Mouse (Mus musculus) midbrain, embryonic 14.5 days (tissue): Measurements from ENCODE around the gene 1700007K13Rik. TPM values are rescaled to one million over a fixed set of nuclear protein-coding genes. Genes with fewer than 3 reads are reported as not detected.
"Not testable (repeated sequence)": the region's sequence is repeated elsewhere in the genome, so short reads cannot be mapped to it uniquely, and the experiment has no call there.

ENCODE experiments used
- ATAC-seq: fragments of 200-750 bp; cut with Nextera tagmentation; 2 replicates; pipeline ENCODE4 v1.8.0; 2017; ENCODE audit warnings: moderate number of reproducible peaks, moderate library complexity; ENCODE audit not compliant: low FRiP score, low TSS enrichment
- DNase-seq: peaks from one replicate; pipeline ENCODE4 v3.0.0-alpha.2; 2015
- H3K27ac ChIP-seq: fragments of 300-500 bp; sonication (generic); replicated peaks from 2 replicates; pipeline ENCODE4 v1.5.1; 2014; ENCODE audit warnings: mild to moderate bottlenecking, low read depth, low read length, moderate library complexity
- H3K27me3 ChIP-seq: fragments of 300-500 bp; sonication (generic); 2 replicates; pipeline ENCODE4 v1.6.1; 2014; ENCODE audit warnings: low read length, control low read depth, mixed read lengths; ENCODE audit not compliant: control insufficient read depth, insufficient read depth
- H3K36me3 ChIP-seq: fragments of 300-500 bp; sonication (generic); 2 replicates; pipeline ENCODE4 v1.6.1; 2014; ENCODE audit warnings: low read length, control low read depth; ENCODE audit not compliant: control insufficient read depth, insufficient read depth
- H3K4me1 ChIP-seq: fragments of 300-500 bp; sonication (generic); 2 replicates; pipeline ENCODE4 v1.6.1; 2014; ENCODE audit warnings: mild to moderate bottlenecking, antibody characterized with exemption, low read length, control low read depth; ENCODE audit not compliant: control insufficient read depth, insufficient read depth
- H3K4me2 ChIP-seq: fragments of 300-500 bp; sonication (generic); 2 replicates; pipeline ENCODE4 v1.6.1; 2014; ENCODE audit warnings: mild to moderate bottlenecking, low read length, moderate library complexity
- H3K4me3 ChIP-seq: fragments of 300-500 bp; sonication (generic); replicated peaks from 2 replicates; pipeline ENCODE4 v1.5.1; 2014; ENCODE audit warnings: low read depth, low read length
- H3K9ac ChIP-seq: fragments of 300-500 bp; sonication (generic); replicated peaks from 2 replicates; pipeline ENCODE4 v1.6.1; 2014; ENCODE audit warnings: mild to moderate bottlenecking, low read length, moderate library complexity
- H3K9me3 ChIP-seq: fragments of 300-500 bp; sonication (generic); 2 replicates; pipeline ENCODE4 v1.6.1; 2016; ENCODE audit warnings: low read length, control low read depth, mixed read lengths; ENCODE audit not compliant: control insufficient read depth
- WGBS: fragments of 180-500 bp; shearing (Covaris S2); extraction: QIAGEN DNeasy Blood & Tissue Kit; methylation state at CpG from one replicate; pipeline ENCODE4 v1.1.7; 2014; 5-methylcytosine and 5-hydroxymethylcytosine counted together
- polyA plus RNA-seq: library from polyadenylated mRNA; unstranded; fragments of >200 nt; fragmentation: Nextera tagmentation; extraction: Ambion mirVana; gene quantifications from 2 replicates; pipeline ENCODE4 v1.2.1, GENCODE M21; 2014

Gene 1700007K13Rik
- polyA plus RNA-seq, 1 experiment from 2014 or later, result 1.4 TPM

DNA sequence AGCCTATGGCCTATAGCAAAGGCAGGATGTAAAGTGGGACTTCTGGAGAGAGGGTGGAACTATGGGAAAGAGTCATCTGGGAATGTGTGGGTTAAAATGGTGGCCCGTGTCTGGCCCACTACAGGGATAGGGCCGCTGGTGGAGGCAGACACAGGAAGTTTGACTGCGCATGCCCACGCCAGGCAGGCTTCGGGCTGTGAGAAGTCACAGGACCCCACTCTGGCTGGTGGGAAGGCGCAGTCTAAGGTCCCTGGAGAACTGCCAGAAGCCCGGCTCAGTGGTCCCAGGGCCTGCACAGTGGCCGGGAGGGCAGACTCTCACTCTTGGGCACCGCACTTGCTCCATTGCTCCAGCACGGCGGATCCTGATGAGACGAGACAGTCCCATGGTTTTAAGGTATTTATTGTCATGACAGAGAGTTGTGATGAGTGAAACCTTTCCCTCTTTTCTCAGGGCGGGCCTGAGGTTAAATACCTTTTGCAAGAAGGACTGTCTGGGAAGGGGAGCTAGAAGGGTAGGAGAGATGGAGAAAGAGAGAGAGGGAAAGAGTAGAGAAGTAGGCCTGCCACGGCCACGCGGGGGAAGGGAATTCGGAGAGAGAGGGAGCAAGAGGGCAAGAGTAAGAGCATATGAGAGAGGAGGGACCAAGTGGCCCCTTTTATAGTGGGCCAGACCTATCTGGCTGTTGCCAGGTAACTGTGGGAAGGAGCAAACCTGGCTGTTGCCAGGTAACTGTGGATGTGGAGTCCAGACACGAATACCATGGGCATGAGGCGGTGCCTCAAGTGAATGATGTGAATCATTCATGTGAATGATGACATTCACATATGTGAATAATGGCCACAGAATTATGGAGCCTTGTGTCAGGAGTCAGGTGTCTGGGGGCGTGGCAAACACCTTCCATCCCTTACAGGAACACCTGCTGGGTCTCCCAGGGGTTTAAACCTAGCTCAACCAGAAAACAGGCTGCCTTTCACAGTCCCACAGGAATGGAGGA is 13.4 kb upstream of the 1700007K13Rik start:
- no peak overlapping the region for H3K4me3 ChIP-seq
- no peaks in the 10 kb centered on the region for H3K4me1 ChIP-seq
- no peak overlapping the region for H3K9ac ChIP-seq
- no peak overlapping the region for H3K4me2 ChIP-seq
- ATAC-seq (no peak), DNase-seq (no peak)
- no peaks in the 10 kb centered on the region for H3K27me3 ChIP-seq
- WGBS, result 87% methylated on average over 20 of the region's 20 CpGs
- H3K36me3 ChIP-seq, result no peaks in the 10 kb centered on the region
- H3K27ac ChIP-seq, result no peak overlapping the region
- H3K9me3 ChIP-seq, result no peaks in the 10 kb centered on the region

DNA sequence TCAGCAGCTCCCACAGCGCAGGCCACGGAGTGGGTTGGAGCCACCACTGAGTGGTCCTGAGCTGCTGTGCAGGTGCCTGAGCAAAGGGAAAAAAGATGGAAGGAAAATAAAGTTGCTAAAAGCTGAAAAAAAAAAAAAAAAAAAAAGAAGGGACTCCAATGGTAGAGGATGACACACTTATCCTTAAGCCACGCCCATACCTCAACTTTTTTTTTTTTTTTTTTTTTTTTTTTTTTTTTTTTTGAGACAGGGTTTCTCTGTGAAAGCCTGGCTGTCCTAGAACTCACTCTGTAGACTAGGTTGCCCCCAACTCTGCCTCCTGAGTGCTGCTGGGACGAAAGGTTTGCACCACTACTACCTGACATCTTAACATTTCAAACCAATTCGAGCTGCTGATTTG is 11.9 kb upstream of the 1700007K13Rik start:
- not testable (repeated sequence) for H3K9ac ChIP-seq, H3K4me2 ChIP-seq, H3K9me3 ChIP-seq, DNase-seq, ATAC-seq, H3K4me1 ChIP-seq, H3K27me3 ChIP-seq, H3K4me3 ChIP-seq, H3K36me3 ChIP-seq, H3K27ac ChIP-seq
- 90% methylated on average over 5 of the region's 5 CpGs for whole genome bisulfite sequencing

DNA sequence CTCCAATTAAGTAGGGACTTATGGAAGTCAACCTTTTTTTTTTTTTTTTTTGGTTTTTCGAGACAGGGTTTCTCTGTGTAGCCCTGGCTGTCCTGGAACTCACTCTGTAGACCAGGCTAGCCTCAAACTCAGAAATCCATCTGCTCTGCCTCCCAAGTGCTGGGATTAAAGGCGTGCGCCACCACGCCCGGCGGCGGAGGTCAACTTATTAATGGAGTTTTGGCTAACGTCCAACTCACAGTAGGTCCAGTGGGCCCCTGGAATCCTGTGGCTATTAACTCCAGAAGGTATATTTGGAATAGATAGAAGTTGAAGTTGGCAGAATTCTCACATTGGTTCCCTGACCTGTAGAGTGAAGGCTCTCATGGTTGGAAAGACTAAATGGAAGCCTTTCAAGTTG is 5.9 kb upstream of the 1700007K13Rik start:
- not testable (repeated sequence) for H3K4me3 ChIP-seq, H3K9me3 ChIP-seq, H3K4me1 ChIP-seq, ATAC-seq, H3K27me3 ChIP-seq, H3K27ac ChIP-seq, DNase-seq, H3K4me2 ChIP-seq, H3K9ac ChIP-seq
- 93% methylated on average over 8 of the region's 8 CpGs for whole genome bisulfite sequencing
- H3K36me3 ChIP-seq, result peaks cover 38% of the 10 kb centered on the region

DNA sequence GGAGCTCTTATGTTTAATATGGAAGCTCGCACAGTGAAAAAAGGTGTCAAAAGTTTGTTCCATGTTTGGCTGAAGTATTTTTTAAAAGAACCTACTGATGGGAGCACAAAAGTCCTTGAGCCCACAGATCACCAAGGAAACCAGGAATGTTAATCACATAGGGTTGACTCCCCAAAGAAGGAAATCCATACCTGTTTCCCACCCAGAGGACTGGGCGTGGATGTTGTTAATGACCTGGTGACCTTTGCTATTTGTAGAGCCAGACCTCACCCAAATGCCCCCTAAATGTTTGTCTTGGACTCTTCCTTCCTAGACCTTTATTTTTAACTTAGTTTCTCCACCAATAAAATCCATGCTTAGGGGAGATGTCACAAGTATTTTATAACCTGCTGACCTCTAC is 4.5 kb upstream of the 1700007K13Rik start:
- ATAC-seq (no peak), DNase-seq (no peak)
- Histone ChIP-seq H3K4me1 (peaks cover 17% of the 10 kb centered on the region), H3K9me3 (no peaks in the 10 kb centered on the region), H3K27me3 (no peaks in the 10 kb centered on the region), H3K4me3 (no peak overlapping the region), H3K9ac (no peak overlapping the region), H3K4me2 (no peak overlapping the region), H3K27ac (no peak overlapping the region), H3K36me3 (peaks cover 38% of the 10 kb centered on the region)
- 100% methylated on average over 2 of the region's 2 CpGs for WGBS

DNA sequence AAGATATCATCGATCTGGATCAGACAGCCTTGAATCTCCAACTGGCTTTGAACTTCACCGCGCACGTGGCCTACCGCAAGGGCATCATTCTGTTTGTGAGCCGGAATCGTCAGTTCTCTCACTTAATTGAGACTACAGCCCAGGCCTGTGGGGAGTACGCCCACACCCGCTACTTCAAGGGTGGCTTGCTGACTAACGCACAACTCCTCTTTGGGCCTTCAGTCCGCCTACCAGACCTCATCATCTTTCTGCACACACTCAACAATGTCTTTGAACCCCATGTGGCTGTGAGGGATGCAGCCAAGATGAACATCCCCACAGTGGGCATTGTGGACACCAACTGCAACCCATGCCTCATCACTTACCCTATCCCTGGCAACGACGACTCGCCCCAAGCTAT is 3.3 kb upstream of the 1700007K13Rik start:
- H3K9ac ChIP-seq, result no peak overlapping the region
- ATAC-seq, result no peak
- no peak for DNase-seq
- peaks cover 17% of the 10 kb centered on the region for H3K4me1 ChIP-seq
- no peak overlapping the region for H3K27ac ChIP-seq
- no peaks in the 10 kb centered on the region for H3K9me3 ChIP-seq
- peaks cover 38% of the 10 kb centered on the region for H3K36me3 ChIP-seq
- 98% methylated on average over 14 of the region's 14 CpGs for WGBS
- no peak overlapping the region for H3K4me3 ChIP-seq
- no peak overlapping the region for H3K4me2 ChIP-seq
- H3K27me3 ChIP-seq, result no peaks in the 10 kb centered on the region

DNA sequence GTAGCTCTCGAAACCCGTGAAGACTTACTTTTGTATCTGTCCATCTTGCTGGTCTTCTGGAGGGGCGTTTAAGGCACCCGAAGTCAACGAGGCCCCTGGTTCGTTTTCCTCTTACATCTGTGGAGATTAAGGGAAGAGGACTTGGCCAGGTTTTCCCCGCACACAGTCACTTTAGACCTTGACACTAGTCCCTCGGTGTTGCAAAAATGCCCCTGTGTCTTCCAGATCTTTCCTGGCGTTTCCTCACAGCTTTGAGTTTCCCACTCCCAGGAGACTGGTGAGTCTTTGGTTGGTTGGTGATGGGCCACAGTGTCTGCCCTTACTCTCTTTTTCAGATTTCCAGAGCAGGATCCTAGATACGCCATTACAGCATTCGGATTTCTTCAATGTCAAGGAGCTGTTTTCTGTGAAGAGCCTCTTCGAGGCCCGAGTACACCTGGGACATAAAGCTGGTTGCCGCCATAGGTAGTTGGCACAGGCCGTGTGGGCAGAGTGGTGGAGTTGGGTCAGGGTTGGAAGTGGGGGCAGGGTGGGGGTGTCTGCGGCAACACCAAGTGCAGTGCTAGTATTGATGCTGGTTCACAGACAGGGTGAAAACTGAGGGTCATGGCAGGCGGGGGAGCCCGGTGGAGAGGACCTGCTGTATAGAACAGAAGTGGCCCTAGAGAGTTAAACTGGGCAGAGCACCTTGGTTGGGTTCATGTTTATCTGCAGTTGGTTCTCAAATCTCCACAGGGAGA is 2.5 kb upstream of the 1700007K13Rik start:
- Histone ChIP-seq H3K27ac (no peak overlapping the region), H3K9me3 (no peaks in the 10 kb centered on the region), H3K4me3 (peak overlapping the region; percentile 97), H3K9ac (peak overlapping the region; percentile 87), H3K4me2 (peak overlapping the region; percentile 72), H3K27me3 (no peaks in the 10 kb centered on the region), H3K4me1 (peaks cover 17% of the 10 kb centered on the region), H3K36me3 (peaks cover 38% of the 10 kb centered on the region)
- WGBS, result 55% methylated on average over 18 of the region's 18 CpGs
- no peak for ATAC-seq
- no peak for DNase-seq

DNA sequence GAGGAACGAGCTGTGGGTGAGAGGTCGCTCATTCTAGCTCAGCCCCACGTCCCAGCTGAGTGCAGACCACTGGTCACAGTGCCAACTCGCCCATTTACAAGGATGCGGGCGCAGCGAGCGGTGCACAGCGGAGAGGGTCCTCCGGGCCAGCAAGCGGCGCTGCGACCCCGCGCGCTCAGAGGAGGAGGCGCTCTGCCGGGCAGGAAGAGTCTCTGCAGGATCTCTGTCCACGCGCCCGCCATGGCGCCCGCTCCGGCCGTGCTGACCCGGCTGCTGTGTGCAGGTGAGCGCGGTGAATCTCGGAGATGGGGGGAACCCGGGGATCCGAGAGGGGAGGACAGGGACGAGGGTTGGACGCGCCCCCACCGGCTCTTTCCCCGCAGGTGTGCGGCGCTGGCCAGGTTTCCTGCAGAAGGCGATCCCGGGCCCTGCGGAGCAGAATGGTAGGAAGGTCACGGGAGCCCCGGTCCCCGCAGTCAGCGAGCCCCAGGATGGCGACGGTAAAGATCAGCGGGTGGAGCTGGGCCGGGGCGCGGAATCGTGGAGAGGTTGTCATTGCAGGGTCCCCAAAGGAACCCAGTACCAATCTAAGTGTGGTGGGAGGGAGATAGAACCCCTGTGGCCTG is 1.8 kb upstream of the 1700007K13Rik start, which contains the start of gene Mrps2:
Gene Mrps2 (plus strand): TSS at position 207 of the 626 bp plus-strand sequence.
- Histone ChIP-seq H3K4me2 (peak within 1 kb of the TSS; percentile 72), H3K9ac (peak within 1 kb of the TSS; percentile 87), H3K27me3 (no peaks in the 10 kb centered on the region), H3K9me3 (no peaks in the 10 kb centered on the region), H3K4me3 (peak within 1 kb of the TSS; percentile 97), H3K36me3 (peaks cover 37% of the 10 kb centered on the region), H3K27ac (0 out of 2 replicates have a peak within 1 kb of the TSS, but pooled peaks have one; percentile 8), H3K4me1 (peaks cover 17% of the 10 kb centered on the region)
- under 1% methylated on average over 52 of the region's 52 CpGs for WGBS
- peak; percentile 89 for ATAC-seq
- peak; percentile 94 for DNase-seq

DNA sequence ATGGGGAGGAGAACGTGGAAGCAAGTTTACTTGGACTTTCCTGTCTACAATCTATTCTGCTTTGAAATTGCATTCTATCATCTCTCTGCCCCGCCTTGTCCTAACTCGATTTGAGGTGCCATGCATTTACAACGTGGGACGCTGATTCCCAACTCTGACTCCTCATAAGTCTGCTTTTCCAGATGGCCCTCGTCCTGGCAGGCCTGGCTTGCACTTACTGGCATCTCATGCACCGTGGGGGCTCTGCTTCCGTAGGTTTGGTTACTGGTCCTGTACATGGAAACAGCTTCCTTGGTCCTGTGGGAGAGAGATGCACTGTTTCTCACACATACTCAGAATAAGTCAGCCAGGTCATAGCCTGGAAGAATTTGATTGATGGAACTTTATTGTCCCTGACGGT is 1.2 kb downstream of the 1700007K13Rik start:
- Histone ChIP-seq H3K27me3 (no peaks in the 10 kb centered on the region), H3K9ac (no peak overlapping the region), H3K36me3 (peaks cover 8% of the 10 kb centered on the region), H3K27ac (no peak overlapping the region), H3K9me3 (no peaks in the 10 kb centered on the region), H3K4me3 (no peak overlapping the region), H3K4me1 (peaks cover 17% of the 10 kb centered on the region), H3K4me2 (no peak overlapping the region)
- no peak for DNase-seq
- WGBS, result 79% methylated on average over 9 of the region's 9 CpGs
- no peak for ATAC-seq
